Mouse (Mus musculus): ENCODE data around the gene Ctnna3.

GRCm38 (mm10) chr10:63945534-63945933, 515.6 kb downstream of the Ctnna3 start:
- no peak for TF ChIP-seq CTCF (IDR thresholded peaks at IDR 0.05; ENCODE audit: low read depth)
- no peak for TF ChIP-seq EP300 (IDR thresholded peaks at IDR 0.05; ENCODE audit: low read depth)

Measured in liver, postnatal 0 days (tissue).